ENCODE assay signal across 20 mouse cellular contexts in genomic region chr11:36799409-36799808, GRCm38 (mm10).
A peak's percentile ranks its signal among the peaks of the same experiment; 100 is the strongest.
DNase-seq lines count a peak whose midpoint lies in the region; ATAC-seq lines count a peak whose summit lies in the region.
"Had no signal": no experiment of that assay in that cellular context is flagged by ENCODE, and none has a peak within 500 bp of the region (broad histone marks: within the 10 kb centered on the region; RNA-seq: fewer than 3 reads in every experiment).

No protein-coding gene starts in this region.

- H3K9ac ChIP-seq in limb, embryonic 13.5 days = no peak overlapping the region
- H3K9ac ChIP-seq in hindbrain, embryonic 16.5 days (ENCODE audit: low read depth, low read length) = no peak overlapping the region
- H3K9ac ChIP-seq: heart, embryonic 15.5 days; hindbrain, embryonic 14.5 days had no signal

- 0 out of 2 replicates have a peak, but pooled peaks have one; percentile 64 for ATAC-seq in limb, embryonic 13.5 days (ENCODE audit: low FRiP score, low read depth)
- no peak for ATAC-seq in hindbrain, embryonic 16.5 days
- ATAC-seq: CD4-positive, CD25-positive, alpha-beta regulatory T cell, adult 4 months; intestine, embryonic 16.5 days had no signal

- 0 out of 2 replicates have a peak overlapping the region, but pooled peaks have one; percentile 14 for H3K4me2 ChIP-seq in limb, embryonic 13.5 days (replicated peaks)
- no peak overlapping the region for H3K4me2 ChIP-seq in hindbrain, embryonic 16.5 days (ENCODE audit: low read length)
- H3K4me2 ChIP-seq: heart, embryonic 11.5 days; heart, embryonic 15.5 days; hindbrain, embryonic 14.5 days had no signal

- H3K36me3 ChIP-seq in embryonic facial prominence, embryonic 10.5 days (replicated peaks) = no peaks in the 10 kb centered on the region
- no peaks in the 10 kb centered on the region for H3K36me3 ChIP-seq in limb, embryonic 13.5 days
- H3K36me3 ChIP-seq in hindbrain, embryonic 16.5 days (ENCODE audit: control insufficient read depth, insufficient read depth, low read length) = no peaks in the 10 kb centered on the region
- H3K36me3 ChIP-seq: G1E; heart, embryonic 15.5 days; hindbrain, embryonic 10.5 days had no signal

- no peaks in the 10 kb centered on the region for H3K27me3 ChIP-seq in embryonic facial prominence, embryonic 10.5 days (replicated peaks; ENCODE audit: low read depth, poor library complexity, severe bottlenecking)
- H3K27me3 ChIP-seq in limb, embryonic 13.5 days = no peaks in the 10 kb centered on the region
- no peaks in the 10 kb centered on the region for H3K27me3 ChIP-seq in hindbrain, embryonic 16.5 days (replicated peaks; ENCODE audit: control insufficient read depth, insufficient read depth, low read length)
- H3K27me3 ChIP-seq: heart, embryonic 15.5 days had no signal

- H3K4me3 ChIP-seq in embryonic facial prominence, embryonic 10.5 days = no peak overlapping the region
- H3K4me3 ChIP-seq in limb, embryonic 13.5 days = no peak overlapping the region
- H3K4me3 ChIP-seq in hindbrain, embryonic 16.5 days (ENCODE audit: low read length) = no peak overlapping the region
- H3K4me3 ChIP-seq: heart, embryonic 15.5 days; hindbrain, embryonic 10.5 days had no signal

- DNase-seq in embryo, embryonic 10 days (ENCODE audit: low spot score) = peak; percentile 21
- no peak for DNase-seq in embryo, embryonic 9.5 days (ENCODE audit: extremely low spot score)
- DNase-seq in embryonic facial prominence, embryonic 10.5 days (ENCODE audit: low spot score) = peak; percentile 37
- DNase-seq in forelimb bud, embryonic 11.5 days (ENCODE audit: low read depth, low spot score) = peak; percentile 2
- no peak for DNase-seq in gastrocnemius, postnatal 36 days
- DNase-seq: adrenal gland, postnatal 14 days; B cell, adult 2 months; cerebellum, adult 11-12 months; cerebellum, adult 9-10 months; cerebellum, postnatal 25 days; heart, adult 18-20 months had no signal

- intact Hi-C loops in gastrocnemius, postnatal 36 days (cut with DNase I) = no loop called here

- WGBS in embryonic facial prominence, embryonic 10.5 days = 45% methylated on average over 8 of the region's 8 CpGs
- WGBS in limb, embryonic 13.5 days = 22% methylated on average over 8 of the region's 8 CpGs
- 72% methylated on average over 8 of the region's 8 CpGs for WGBS in hindbrain, embryonic 16.5 days

- H3K9me3 ChIP-seq in embryonic facial prominence, embryonic 10.5 days = no peaks in the 10 kb centered on the region
- H3K9me3 ChIP-seq in limb, embryonic 13.5 days = no peaks in the 10 kb centered on the region
- H3K9me3 ChIP-seq in hindbrain, embryonic 16.5 days (ENCODE audit: control insufficient read depth, low read length) = no peaks in the 10 kb centered on the region
- H3K9me3 ChIP-seq: heart, embryonic 15.5 days; hindbrain, embryonic 10.5 days had no signal

- H3K27ac ChIP-seq in embryonic facial prominence, embryonic 10.5 days (replicated peaks) = no peak overlapping the region; the same call in 1 of the 2 replicates
- no peak overlapping the region for H3K27ac ChIP-seq in limb, embryonic 13.5 days
- H3K27ac ChIP-seq in hindbrain, embryonic 16.5 days (ENCODE audit: low read depth, low read length) = no peak overlapping the region
- H3K27ac ChIP-seq: heart, embryonic 15.5 days; hindbrain, embryonic 10.5 days; hindbrain, embryonic 14.5 days had no signal

- peaks cover 18% of the 10 kb centered on the region; the same call in 1 of the 2 replicates for H3K4me1 ChIP-seq in embryonic facial prominence, embryonic 10.5 days
- H3K4me1 ChIP-seq in limb, embryonic 13.5 days = peaks cover 17% of the 10 kb centered on the region
- peaks cover 5% of the 10 kb centered on the region for H3K4me1 ChIP-seq in hindbrain, embryonic 16.5 days (ENCODE audit: control insufficient read depth, insufficient read depth, low read depth, low read length)
- H3K4me1 ChIP-seq: heart, embryonic 15.5 days had no signal

Comparison
In these comparisons a context has a peak if more than half of its experiments do, and no peak if none do; other contexts are left out.
1. DNase-seq: peak in embryo, embryonic 10 days (single experiment), embryonic facial prominence, embryonic 10.5 days (single experiment) and forelimb bud, embryonic 11.5 days (single experiment); none in embryo, embryonic 9.5 days (single experiment) and gastrocnemius, postnatal 36 days (0 of 2).